Comparison of ENCODE assay signal across 16 mouse cellular contexts in the genomic region with DNA sequence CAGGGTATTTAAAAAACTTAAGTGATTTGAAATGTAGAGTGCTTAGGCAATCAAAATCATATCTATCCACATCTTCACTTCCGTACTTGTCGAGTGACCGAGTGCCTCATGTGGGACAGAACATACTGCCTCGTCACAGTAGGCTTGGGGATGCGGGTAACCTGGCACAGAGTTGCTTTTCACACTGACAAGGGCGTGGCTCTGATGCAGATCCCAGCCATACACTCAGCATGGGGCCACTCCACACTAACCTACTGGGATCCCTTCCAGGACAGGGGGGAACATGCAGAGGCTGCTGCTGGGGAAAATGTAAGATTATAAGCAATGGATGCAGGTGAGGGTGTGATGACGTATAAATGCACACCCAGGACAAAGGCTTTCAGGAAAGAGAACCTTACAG. TPM values are rescaled to one million over a fixed set of nuclear protein-coding genes. Genes with fewer than 3 reads are reported as not detected.
DNase-seq lines count a peak whose midpoint lies in the region; ATAC-seq and TF ChIP-seq lines count a peak whose summit lies in the region.
"Had no signal": no experiment of that assay in that cellular context is flagged by ENCODE, and none has a peak within 500 bp of the region (broad histone marks: within the 10 kb centered on the region; RNA-seq: fewer than 3 reads in every experiment).

No protein-coding gene starts in this region.

- H3K4me2 ChIP-seq in liver, embryonic 11.5 days: no peak overlapping the region
- no peak overlapping the region for H3K4me2 ChIP-seq in liver, embryonic 12.5 days
- H3K4me2 ChIP-seq: heart, embryonic 15.5 days; limb, embryonic 15.5 days; midbrain, embryonic 12.5 days; neural tube, embryonic 15.5 days had no signal

- H3K4me3 ChIP-seq in liver, embryonic 11.5 days (ENCODE audit: low read depth, low read length): no peak overlapping the region
- no peak overlapping the region for H3K4me3 ChIP-seq in bone marrow macrophage, adult 2 months (ENCODE audit: insufficient read depth, low read length)
- no peak overlapping the region for H3K4me3 ChIP-seq in liver, embryonic 12.5 days
- H3K4me3 ChIP-seq: heart, adult 2 months; heart, embryonic 15.5 days; limb, embryonic 15.5 days; midbrain, embryonic 12.5 days; neural tube, embryonic 15.5 days had no signal

- 86% methylated on average over 7 of the region's 7 CpGs for WGBS in liver, embryonic 11.5 days
- 86% methylated on average over 7 of the region's 7 CpGs for WGBS in liver, embryonic 12.5 days (ENCODE audit: insufficient replicate concordance)

- peaks cover 39% of the 10 kb centered on the region for H3K36me3 ChIP-seq in liver, embryonic 11.5 days (ENCODE audit: control insufficient read depth, insufficient read depth, low read length)
- H3K36me3 ChIP-seq in liver, embryonic 12.5 days: peaks cover 98% of the 10 kb centered on the region

- no peak for TF ChIP-seq CTCF in bone marrow macrophage, adult 2 months (IDR thresholded peaks at IDR 0.05; ENCODE audit: low read depth, low read length)

- 0 out of 2 replicates have a peak, but pooled peaks have one; percentile 27 for ATAC-seq in liver, embryonic 11.5 days (replicated peaks; ENCODE audit: low FRiP score)
- peak; percentile 48; the same call in 1 of the 2 replicates for ATAC-seq in liver, embryonic 12.5 days
- peak; percentile 47; the same call in 1 of the 2 replicates for ATAC-seq in megakaryocyte progenitor cell, adult 5-6 weeks (replicated peaks; ENCODE audit: poor library complexity)
- ATAC-seq in activated CD4-positive, CD25-positive, alpha-beta regulatory T cell, adult 4 months: no peak

- H3K9me3 ChIP-seq in liver, embryonic 11.5 days (ENCODE audit: control insufficient read depth, low read length): no peaks in the 10 kb centered on the region
- H3K9me3 ChIP-seq in liver, embryonic 12.5 days (replicated peaks): no peaks in the 10 kb centered on the region
- H3K9me3 ChIP-seq: heart, embryonic 15.5 days; limb, embryonic 15.5 days; midbrain, embryonic 12.5 days; neural tube, embryonic 15.5 days had no signal

- H3K27ac ChIP-seq in liver, embryonic 11.5 days (ENCODE audit: low read depth, low read length): no peak overlapping the region
- H3K27ac ChIP-seq in bone marrow macrophage, adult 2 months (ENCODE audit: insufficient read depth, low read depth, low read length): peak overlapping the region; percentile 75
- H3K27ac ChIP-seq in liver, embryonic 12.5 days: no peak overlapping the region; the same call in 1 of the 2 replicates
- H3K27ac ChIP-seq: heart, adult 2 months; heart, embryonic 15.5 days; limb, embryonic 15.5 days; midbrain, embryonic 12.5 days; neural tube, embryonic 15.5 days had no signal

- H3K4me1 ChIP-seq in liver, embryonic 11.5 days (replicated peaks; ENCODE audit: control insufficient read depth, insufficient read depth, low read length): peaks cover 15% of the 10 kb centered on the region
- peaks cover 34% of the 10 kb centered on the region for H3K4me1 ChIP-seq in bone marrow macrophage, adult 2 months (ENCODE audit: control insufficient read depth, insufficient read depth, low read length)
- H3K4me1 ChIP-seq in liver, embryonic 12.5 days: peaks cover 44% of the 10 kb centered on the region
- H3K4me1 ChIP-seq: limb, embryonic 15.5 days; midbrain, embryonic 12.5 days; neural tube, embryonic 15.5 days had no signal

- TF ChIP-seq POLR2A in bone marrow macrophage, adult 2 months (IDR thresholded peaks at IDR 0.05; ENCODE audit: borderline replicate concordance, low read depth, low read length): no peak

- H3K9ac ChIP-seq in liver, embryonic 11.5 days (ENCODE audit: low read depth, low read length): no peak overlapping the region
- no peak overlapping the region for H3K9ac ChIP-seq in liver, embryonic 12.5 days
- H3K9ac ChIP-seq: heart, embryonic 15.5 days; limb, embryonic 15.5 days; midbrain, embryonic 12.5 days; neural tube, embryonic 15.5 days had no signal

- DNase-seq in liver, embryonic 11.5 days (ENCODE audit: low spot score): no peak
- no peak for DNase-seq in liver
- DNase-seq in kidney, postnatal 4 days: no peak
- DNase-seq in frontal cortex, postnatal 10 days (ENCODE audit: low spot score in 2 of 2): no peak
- DNase-seq: gastrocnemius, postnatal 14 days; kidney, adult 8-10 months; lung, postnatal 14 days had no signal

- no peaks in the 10 kb centered on the region for H3K27me3 ChIP-seq in liver, embryonic 11.5 days (replicated peaks; ENCODE audit: control insufficient read depth, insufficient read depth, low read length)
- no peaks in the 10 kb centered on the region for H3K27me3 ChIP-seq in liver, embryonic 12.5 days (replicated peaks)
- H3K27me3 ChIP-seq: heart, embryonic 15.5 days; limb, embryonic 15.5 days; midbrain, embryonic 12.5 days; neural tube, embryonic 15.5 days had no signal

RNA-seq across cellular contexts. Expression of gene Dcaf12, which starts 11.0 kb away (rescaled TPM):
- 50.8 and 53.4 TPM in 2 replicates for polyA plus RNA-seq in liver, embryonic 11.5 days (2014; fragmentation: Nextera tagmentation; extraction: Ambion mirVana)
- 47.2 and 47.4 TPM in 2 replicates for polyA plus RNA-seq in bone marrow macrophage, adult 2 months (2012; ENCODE audit: insufficient read depth, insufficient read length, missing spikeins)
- polyA plus RNA-seq in liver, embryonic 12.5 days (2016; fragmentation: Nextera tagmentation; extraction: Ambion mirVana): 61.4 and 64.5 TPM in 2 replicates
- total RNA-seq in megakaryocyte progenitor cell, adult 5-6 weeks (2015): 32.5 and 38.9 TPM in 2 replicates
- 28.5 and 31.3 TPM in 2 replicates for total RNA-seq in megakaryocyte progenitor cell, adult 5-6 weeks (2017)
- polyA plus RNA-seq in activated CD4-positive, CD25-positive, alpha-beta regulatory T cell, adult 4 months (2017; shearing (Covaris generic)): 10 to 100 TPM; 24.4 to 28.0 TPM

RNA-seq across cellular contexts. Expression of gene Ubap2, which starts 28.7 kb away (rescaled TPM):
- 82.8 and 85.6 TPM in 2 replicates for polyA plus RNA-seq in liver, embryonic 11.5 days (2014; fragmentation: Nextera tagmentation; extraction: Ambion mirVana)
- polyA plus RNA-seq in bone marrow macrophage, adult 2 months (2012; ENCODE audit: insufficient read depth, insufficient read length, missing spikeins): 30.6 and 37.2 TPM in 2 replicates
- polyA plus RNA-seq in liver, embryonic 12.5 days (2016; fragmentation: Nextera tagmentation; extraction: Ambion mirVana): 48.7 and 50.2 TPM in 2 replicates
- total RNA-seq in megakaryocyte progenitor cell, adult 5-6 weeks (2015): 63.9 and 73.0 TPM in 2 replicates
- total RNA-seq in megakaryocyte progenitor cell, adult 5-6 weeks (2017): 21.0 and 22.8 TPM in 2 replicates
- 10 to 100 TPM; 18.2 to 23.7 TPM for polyA plus RNA-seq in activated CD4-positive, CD25-positive, alpha-beta regulatory T cell, adult 4 months (2017; shearing (Covaris generic))

RNA-seq across cellular contexts. Expression of gene Ubap1, which starts 45.1 kb away (rescaled TPM):
- polyA plus RNA-seq in liver, embryonic 11.5 days (2014; fragmentation: Nextera tagmentation; extraction: Ambion mirVana): 37.1 and 38.3 TPM in 2 replicates
- polyA plus RNA-seq in bone marrow macrophage, adult 2 months (2012; ENCODE audit: insufficient read depth, insufficient read length, missing spikeins): 106 and 116 TPM in 2 replicates
- polyA plus RNA-seq in liver, embryonic 12.5 days (2016; fragmentation: Nextera tagmentation; extraction: Ambion mirVana): 28.3 and 28.5 TPM in 2 replicates
- 21.1 and 28.6 TPM in 2 replicates for total RNA-seq in megakaryocyte progenitor cell, adult 5-6 weeks (2015)
- 23.2 and 27.4 TPM in 2 replicates for total RNA-seq in megakaryocyte progenitor cell, adult 5-6 weeks (2017)
- polyA plus RNA-seq in activated CD4-positive, CD25-positive, alpha-beta regulatory T cell, adult 4 months (2017; shearing (Covaris generic)): 10 to 100 TPM; 25.5 to 36.2 TPM
